Mouse (Mus musculus) stomach, embryonic 15.5 days (tissue): ENCODE measurements around the gene Matn3. TPM values are rescaled to one million over a fixed set of nuclear protein-coding genes. Genes with fewer than 3 reads are reported as not detected.

Experiments
- ATAC-seq: fragments of 200-750 bp; cut with Nextera tagmentation; 2 replicates; pipeline ENCODE4 v1.8.0; 2017; ENCODE audit warnings: low read depth, moderate number of reproducible peaks, moderate TSS enrichment; ENCODE audit not compliant: insufficient read depth, low FRiP score
- H3K27ac ChIP-seq: fragments of 300-500 bp; sonication (generic); 2 replicates; pipeline ENCODE4 v1.5.1; 2015; ENCODE audit warnings: mild to moderate bottlenecking, inconsistent platforms
- H3K27me3 ChIP-seq: fragments of 300-500 bp; sonication (generic); replicated peaks from 2 replicates; pipeline ENCODE4 v1.6.1; 2015; ENCODE audit warnings: inconsistent platforms
- H3K36me3 ChIP-seq: fragments of 300-500 bp; sonication (generic); 2 replicates; pipeline ENCODE4 v1.6.1; 2015; ENCODE audit warnings: inconsistent platforms
- H3K4me1 ChIP-seq: fragments of 300-500 bp; sonication (generic); 2 replicates; pipeline ENCODE4 v1.6.1; 2015; ENCODE audit warnings: inconsistent platforms
- H3K4me2 ChIP-seq: fragments of 300-500 bp; sonication (generic); 2 replicates; pipeline ENCODE4 v1.6.1; 2015; ENCODE audit warnings: mild to moderate bottlenecking, inconsistent platforms
- H3K4me3 ChIP-seq: fragments of 300-500 bp; sonication (generic); replicated peaks from 2 replicates; pipeline ENCODE4 v1.5.1; 2015; ENCODE audit warnings: inconsistent platforms
- H3K9ac ChIP-seq: fragments of 300-500 bp; sonication (generic); 2 replicates; pipeline ENCODE4 v1.6.1; 2015; ENCODE audit warnings: inconsistent platforms
- H3K9me3 ChIP-seq: fragments of 300-500 bp; sonication (generic); 2 replicates; pipeline ENCODE4 v1.6.1; 2016; ENCODE audit warnings: inconsistent platforms
- WGBS: fragments of 180-500 bp; shearing (Covaris S2); methylation state at CpG from one replicate; pipeline ENCODE4 v1.1.7; 2015; 5-methylcytosine and 5-hydroxymethylcytosine counted together
- polyA plus RNA-seq: library from polyadenylated mRNA; unstranded; fragments of >200 nt; fragmentation: Nextera tagmentation; extraction: Ambion mirVana; gene quantifications from 2 replicates; pipeline ENCODE4 v1.2.1, GENCODE M21; 2015

The Matn3 gene
- polyA plus RNA-seq, 1 experiment from 2014 or later: 0.17 TPM

DNA sequence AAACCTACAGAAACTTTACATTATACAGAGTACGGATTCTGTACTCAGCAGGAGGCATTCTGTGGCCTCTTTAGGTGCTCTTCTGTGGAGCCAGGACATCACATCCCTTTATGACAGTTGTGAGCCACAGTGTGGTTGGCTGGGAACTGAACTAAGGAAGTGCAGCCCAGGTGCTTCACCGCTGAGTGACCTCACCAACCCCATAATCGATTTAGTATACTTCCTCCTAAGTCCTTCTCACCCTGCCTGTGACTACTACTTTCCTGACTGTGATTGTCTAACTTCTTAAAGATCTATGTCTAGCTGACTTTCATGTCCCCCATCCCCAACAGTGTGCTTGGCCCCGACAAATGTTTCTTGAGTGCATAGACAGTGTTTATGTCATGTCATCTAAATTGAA lies 50.6 kb downstream of the Matn3 start:
- Histone ChIP-seq H3K27me3 (no peaks in the 10 kb centered on the region), H3K36me3 (no peaks in the 10 kb centered on the region), H3K27ac (no peak overlapping the region), H3K9me3 (no peaks in the 10 kb centered on the region), H3K4me2 (no peak overlapping the region), H3K4me3 (no peak overlapping the region), H3K9ac (no peak overlapping the region), H3K4me1 (no peaks in the 10 kb centered on the region)
- no peak for ATAC-seq
- WGBS: 88% methylated on average over 4 of the region's 4 CpGs

DNA sequence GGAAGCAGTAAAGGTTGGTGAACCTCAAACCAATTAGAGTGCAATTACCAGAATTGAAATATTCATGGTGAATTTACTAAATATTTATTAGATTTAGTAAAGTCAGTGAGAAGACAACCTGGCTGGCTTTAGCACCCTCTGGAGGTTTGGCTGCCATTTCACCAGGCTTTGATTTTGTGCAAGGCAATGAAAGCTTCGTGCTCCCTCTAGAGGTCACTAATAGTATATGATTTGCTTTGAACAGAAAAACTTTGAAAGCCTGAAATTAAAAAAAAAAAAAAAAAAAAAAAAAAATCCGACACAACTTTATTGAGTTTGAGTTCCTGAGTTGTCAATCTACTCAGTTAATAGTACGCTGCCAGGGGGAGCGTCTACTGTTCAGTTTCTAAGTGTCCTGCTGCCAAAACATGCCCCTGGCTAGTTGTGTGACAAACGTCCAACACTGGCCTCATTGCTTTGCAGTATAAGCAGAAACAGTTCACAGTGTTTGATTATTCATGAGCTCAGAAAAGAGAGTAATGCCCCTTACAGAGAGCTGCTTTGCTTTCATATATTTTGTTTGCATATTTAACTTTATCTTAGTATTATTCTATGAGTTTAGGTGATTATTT lies 54.4 kb downstream of the Matn3 start:
- Histone ChIP-seq H3K9me3 (no peaks in the 10 kb centered on the region), H3K36me3 (no peaks in the 10 kb centered on the region), H3K27ac (no peak overlapping the region), H3K4me3 (no peak overlapping the region), H3K9ac (no peak overlapping the region), H3K4me1 (no peaks in the 10 kb centered on the region), H3K27me3 (no peaks in the 10 kb centered on the region), H3K4me2 (no peak overlapping the region)
- 17% methylated on average over 5 of the region's 5 CpGs for WGBS
- no peak for ATAC-seq

DNA sequence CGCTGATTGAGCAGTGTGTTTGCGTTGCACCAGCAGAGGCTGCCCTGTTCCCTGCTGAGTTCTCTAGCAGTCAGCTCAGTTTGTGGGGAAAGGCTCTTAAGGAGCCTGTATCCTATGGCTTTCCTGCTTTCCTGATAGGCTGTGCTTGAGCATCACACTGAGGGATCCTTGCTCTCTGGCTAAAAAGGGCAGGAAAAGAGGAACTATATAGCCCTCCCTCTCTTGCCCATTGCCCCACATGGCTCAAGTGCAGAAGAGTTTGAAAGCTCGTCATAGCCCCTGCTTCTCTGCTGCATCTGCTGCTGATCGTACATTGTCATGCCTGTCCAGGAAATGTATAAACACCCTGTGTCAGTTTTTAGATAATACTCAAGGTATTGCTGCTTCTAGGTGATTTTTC lies 59.4 kb downstream of the Matn3 start:
- Histone ChIP-seq H3K9ac (no peak overlapping the region), H3K27ac (no peak overlapping the region), H3K36me3 (no peaks in the 10 kb centered on the region), H3K9me3 (no peaks in the 10 kb centered on the region), H3K4me2 (no peak overlapping the region), H3K27me3 (no peaks in the 10 kb centered on the region), H3K4me1 (no peaks in the 10 kb centered on the region), H3K4me3 (no peak overlapping the region)
- ATAC-seq: no peak
- 55% methylated on average over 4 of the region's 4 CpGs for WGBS

GRCm38 (mm10) chr12:9007811-9008210 lies 60.1 kb downstream of the Matn3 start:
- ATAC-seq: no peak
- Histone ChIP-seq H3K27me3 (no peaks in the 10 kb centered on the region), H3K4me3 (no peak overlapping the region), H3K4me1 (no peaks in the 10 kb centered on the region), H3K9me3 (no peaks in the 10 kb centered on the region), H3K9ac (no peak overlapping the region), H3K4me2 (no peak overlapping the region), H3K36me3 (0 out of 2 replicates have a peak, but pooled peaks cover 3% of the 10 kb centered on the region), H3K27ac (no peak overlapping the region)
- WGBS: 93% methylated on average over 6 of the region's 6 CpGs

DNA sequence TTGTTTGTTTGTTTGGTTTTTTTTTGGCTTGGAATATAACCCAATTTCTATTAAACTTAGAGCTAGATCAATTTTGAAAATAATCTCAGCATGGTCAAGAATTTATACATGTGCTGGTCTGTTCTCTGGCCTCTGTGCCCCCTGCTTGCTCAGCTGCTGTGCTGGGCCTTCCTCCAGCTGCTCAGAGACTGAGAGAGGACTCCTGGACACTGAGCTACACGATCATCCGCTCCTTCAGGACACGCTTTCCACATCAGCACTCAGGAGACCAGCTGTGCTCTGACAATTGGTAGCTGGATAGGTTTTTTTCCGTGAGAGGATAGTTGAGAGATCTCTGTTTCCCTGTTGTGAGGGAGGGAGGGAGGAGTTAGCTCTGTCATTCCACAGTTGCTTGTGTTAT lies 62.6 kb downstream of the Matn3 start:
- no peaks in the 10 kb centered on the region for H3K27me3 ChIP-seq
- no peak overlapping the region for H3K9ac ChIP-seq
- WGBS: 68% methylated on average over 4 of the region's 4 CpGs
- no peak overlapping the region for H3K4me2 ChIP-seq
- H3K9me3 ChIP-seq: no peaks in the 10 kb centered on the region
- no peak overlapping the region for H3K27ac ChIP-seq
- ATAC-seq: no peak
- H3K4me1 ChIP-seq: no peaks in the 10 kb centered on the region
- no peak overlapping the region for H3K4me3 ChIP-seq
- H3K36me3 ChIP-seq: 0 out of 2 replicates have a peak, but pooled peaks cover 5% of the 10 kb centered on the region

DNA sequence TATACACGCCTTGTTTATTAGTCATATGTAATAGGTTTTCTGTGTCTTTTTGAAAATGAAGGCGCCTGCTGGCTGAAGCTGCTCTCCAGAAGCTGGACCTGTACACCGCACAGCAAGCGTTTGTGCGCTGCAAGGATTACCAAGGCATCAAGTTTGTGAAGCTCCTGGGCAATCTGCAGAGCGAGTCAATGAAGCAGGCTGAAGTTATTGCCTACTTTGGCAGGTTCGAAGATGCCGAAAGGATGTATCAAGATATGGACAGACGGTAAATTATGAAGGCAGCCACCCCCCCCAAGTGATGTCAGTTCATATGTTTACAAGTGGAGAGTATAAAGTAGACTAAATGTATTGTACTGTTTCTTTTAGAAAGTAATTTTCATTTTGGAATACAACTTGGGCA lies 68.6 kb downstream of the Matn3 start:
- WGBS: 92% methylated on average over 9 of the region's 9 CpGs
- H3K4me3 ChIP-seq: no peak overlapping the region
- ATAC-seq: no peak

GRCm38 (mm10) chr12:9020431-9020830 lies 72.7 kb downstream of the Matn3 start:
- H3K4me2 ChIP-seq: no peak overlapping the region
- no peaks in the 10 kb centered on the region for H3K36me3 ChIP-seq
- no peaks in the 10 kb centered on the region for H3K9me3 ChIP-seq
- no peak overlapping the region for H3K27ac ChIP-seq
- H3K27me3 ChIP-seq: no peaks in the 10 kb centered on the region
- 90% methylated on average over 8 of the region's 8 CpGs for WGBS
- H3K9ac ChIP-seq: no peak overlapping the region
- H3K4me1 ChIP-seq: no peaks in the 10 kb centered on the region
- no peak overlapping the region for H3K4me3 ChIP-seq
- no peak for ATAC-seq

More for the DNA sequence above, 68.6 kb downstream of the Matn3 start:
- 0 out of 2 replicates have a peak, but pooled peaks cover 5% of the 10 kb centered on the region for H3K36me3 ChIP-seq
- H3K9me3 ChIP-seq: no peaks in the 10 kb centered on the region
- no peak overlapping the region for H3K9ac ChIP-seq
- no peaks in the 10 kb centered on the region for H3K4me1 ChIP-seq
- H3K27ac ChIP-seq: no peak overlapping the region
- no peaks in the 10 kb centered on the region for H3K27me3 ChIP-seq
- H3K4me2 ChIP-seq: no peak overlapping the region

DNA sequence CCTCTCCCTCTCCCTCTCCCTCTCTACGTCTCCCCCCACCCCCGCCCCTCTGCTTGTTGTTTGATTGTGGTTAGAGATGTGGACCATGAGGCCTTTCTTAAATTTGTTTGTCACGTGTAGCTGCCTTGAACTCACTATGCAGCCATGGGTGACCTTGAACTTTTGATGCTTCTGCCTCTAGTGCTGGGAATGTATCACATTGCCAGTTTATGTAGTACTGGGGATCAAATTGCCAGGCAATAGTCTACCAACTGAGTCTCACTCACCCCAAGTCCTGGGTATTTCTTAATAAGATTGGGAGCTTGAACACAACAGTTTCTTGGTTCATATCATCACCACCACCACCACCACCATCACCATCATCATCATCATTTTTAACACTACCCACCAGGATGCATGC lies 73.3 kb downstream of the Matn3 start:
- H3K36me3 ChIP-seq: no peaks in the 10 kb centered on the region
- H3K9ac ChIP-seq: no peak overlapping the region
- no peaks in the 10 kb centered on the region for H3K27me3 ChIP-seq
- no peak overlapping the region for H3K27ac ChIP-seq
- ATAC-seq: no peak
- no peaks in the 10 kb centered on the region for H3K9me3 ChIP-seq
- no peak overlapping the region for H3K4me2 ChIP-seq
- H3K4me3 ChIP-seq: no peak overlapping the region
- 72% methylated on average over 3 of the region's 3 CpGs for WGBS
- no peaks in the 10 kb centered on the region for H3K4me1 ChIP-seq

Other genes starting within 250 kb of the Matn3 start
- gene Sdc1, start 176.6 kb upstream of the Matn3 start, polyA plus RNA-seq: 131 and 142 TPM in 2 replicates
- gene Laptm4a, start 26.3 kb upstream of the Matn3 start, polyA plus RNA-seq: 346 and 353 TPM in 2 replicates
- gene Wdr35, start 26.0 kb downstream of the Matn3 start, polyA plus RNA-seq: 12.5 and 13.2 TPM in 2 replicates
- 24.6 and 28.1 TPM in 2 replicates for gene Ttc32, start 82.1 kb downstream of the Matn3 start, polyA plus RNA-seq